Comparison of ENCODE assay signal across 13 mouse cellular contexts in the genomic region with DNA sequence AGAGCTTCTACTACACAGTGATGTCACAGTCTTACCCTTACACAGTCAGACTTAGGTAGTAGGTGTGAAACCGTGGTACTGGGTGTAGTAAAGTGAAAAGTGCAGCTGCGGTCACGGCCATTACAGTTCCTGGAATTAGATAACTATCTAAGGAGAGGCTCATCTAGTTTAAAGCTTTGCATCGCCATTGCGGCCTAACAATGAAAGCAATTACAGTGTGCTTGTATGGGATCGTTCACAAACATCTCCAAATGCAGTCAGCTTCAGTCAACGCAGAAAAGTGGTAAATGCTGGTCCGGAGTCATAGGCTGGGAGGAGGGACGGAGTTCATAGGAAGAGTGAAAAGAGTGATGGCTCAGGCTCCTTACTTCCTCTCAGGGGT.
"Had no signal": no experiment of that assay in that cellular context is flagged by ENCODE, and none has a peak within 500 bp of the region (broad histone marks: within the 10 kb centered on the region; RNA-seq: fewer than 3 reads in every experiment).

No protein-coding gene starts in this region.

- H3K9ac ChIP-seq: limb, embryonic 12.5 days; liver, embryonic 14.5 days had no signal

- DNase-seq: kidney, adult 2 months; kidney, postnatal 14 days; layer of hippocampus, adult 9-11 months; layer of hippocampus, postnatal 36 days; lung, adult 2 months; lung, postnatal 36 days; retina, postnatal 1 day; right cerebral cortex, postnatal 4 days; spleen, adult 18-20 months; thymus, postnatal 14 days had no signal

- H3K27ac ChIP-seq: limb, embryonic 12.5 days; liver, embryonic 14.5 days had no signal

- H3K4me2 ChIP-seq: limb, embryonic 12.5 days had no signal

- H3K27me3 ChIP-seq: limb, embryonic 12.5 days had no signal

- H3K9me3 ChIP-seq: limb, embryonic 12.5 days had no signal

- ATAC-seq: lung, postnatal 0 days had no signal

- H3K36me3 ChIP-seq: limb, embryonic 12.5 days had no signal

- H3K4me3 ChIP-seq: limb, embryonic 12.5 days had no signal
